Mouse (Mus musculus): ENCODE results near the gene Hist1h2br.
"Not testable (repeated sequence)": the region's sequence is repeated elsewhere in the genome, so short reads cannot be mapped to it uniquely, and the experiment has no call there.

Hist1h2br gene

GRCm38 (mm10) chr13:21847883-21848282, 14.3 kb downstream of the Hist1h2br start:
- no peak for DNase-seq

DNA sequence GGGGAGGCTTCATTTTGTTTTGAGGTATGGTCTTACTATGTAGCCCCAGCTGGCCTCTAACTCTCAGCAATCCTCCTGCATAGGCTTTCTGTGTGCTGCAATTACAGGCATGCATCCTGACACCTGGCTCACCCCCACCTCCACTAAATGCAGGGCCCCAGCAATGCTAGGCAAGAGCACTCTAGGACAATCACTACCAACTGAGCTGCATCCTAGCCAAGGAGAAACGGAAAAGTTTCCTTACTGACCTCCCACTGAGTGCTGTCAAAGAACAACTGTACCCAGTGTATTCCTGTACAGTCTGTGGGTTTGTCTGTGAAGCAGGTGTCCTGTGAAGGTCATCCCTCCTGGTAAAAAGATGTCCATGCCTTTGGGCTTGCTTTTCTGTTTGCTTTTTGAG, 17.2 kb downstream of the Hist1h2br start:
- DNase-seq: not testable (repeated sequence)

GRCm38 (mm10) chr13:21852215-21852945, 18.8 kb downstream of the Hist1h2br start:
- DNase-seq: no peak

DNA sequence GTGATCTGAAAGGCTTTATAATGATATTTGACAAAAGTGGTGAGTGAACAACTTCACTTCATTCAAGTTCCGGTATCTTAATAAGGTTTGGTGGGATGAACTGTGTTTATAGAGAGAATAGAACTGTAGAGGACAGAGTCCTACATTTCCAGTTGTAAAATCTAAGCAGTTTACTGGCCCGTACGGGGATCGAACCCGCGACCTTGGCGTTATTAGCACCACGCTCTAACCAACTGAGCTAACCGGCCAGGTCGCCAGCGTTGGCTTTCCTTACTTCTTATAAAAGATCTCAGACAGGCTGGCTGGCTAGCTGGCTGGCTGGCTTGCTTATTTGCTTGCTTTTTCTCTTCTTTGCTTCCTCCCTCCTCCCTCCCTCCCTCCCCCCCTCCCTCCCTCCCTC, 21.6 kb downstream of the Hist1h2br start:
- peak; percentile 58 for DNase-seq

GRCm38 (mm10) chr13:21855698-21856162, 22.2 kb downstream of the Hist1h2br start:
- DNase-seq: no peak

- DNase-seq: no peak
Observed at GRCm38 (mm10) chr13:21861608-21862007, 28.1 kb downstream of the Hist1h2br start.

DNA sequence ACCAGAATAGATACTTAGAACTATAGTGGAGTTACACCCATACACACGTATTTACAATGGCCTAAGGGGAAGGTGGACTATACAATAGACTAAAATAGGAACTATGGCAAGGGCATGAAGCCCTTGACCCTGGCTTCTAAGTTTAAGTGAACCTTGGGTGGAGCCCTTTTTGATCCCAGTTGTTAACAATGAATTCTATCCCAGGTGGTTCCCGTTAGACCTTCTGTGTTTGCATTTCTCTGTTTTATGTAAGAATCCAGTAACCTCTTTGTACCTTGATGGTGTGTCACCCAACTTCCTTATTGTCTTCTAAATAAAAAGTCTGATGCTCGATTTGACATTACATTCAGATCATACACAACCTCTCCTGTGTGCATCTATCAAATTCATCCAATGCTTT, 32.0 kb downstream of the Hist1h2br start:
- DNase-seq: not testable (repeated sequence)

DNA sequence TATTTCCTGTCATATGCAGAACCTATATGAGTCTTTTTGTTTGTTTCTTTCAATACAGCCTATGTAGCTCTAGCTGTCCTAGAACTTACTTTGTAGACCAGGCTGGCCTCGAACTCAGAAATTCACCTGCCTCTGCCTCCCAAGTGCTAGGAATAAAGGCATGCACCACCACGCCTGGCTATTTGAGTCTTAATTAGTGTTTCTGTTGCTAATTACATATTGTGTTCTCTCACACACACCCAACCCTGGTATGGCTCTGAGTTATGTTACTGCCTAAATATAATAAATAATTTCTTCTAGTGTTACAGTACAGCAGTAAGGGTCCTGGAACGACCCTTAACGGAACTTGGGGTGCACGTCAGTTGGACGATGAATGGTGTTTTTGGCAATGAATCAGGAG, 47.2 kb downstream of the Hist1h2br start:
- no peak for DNase-seq

DNA sequence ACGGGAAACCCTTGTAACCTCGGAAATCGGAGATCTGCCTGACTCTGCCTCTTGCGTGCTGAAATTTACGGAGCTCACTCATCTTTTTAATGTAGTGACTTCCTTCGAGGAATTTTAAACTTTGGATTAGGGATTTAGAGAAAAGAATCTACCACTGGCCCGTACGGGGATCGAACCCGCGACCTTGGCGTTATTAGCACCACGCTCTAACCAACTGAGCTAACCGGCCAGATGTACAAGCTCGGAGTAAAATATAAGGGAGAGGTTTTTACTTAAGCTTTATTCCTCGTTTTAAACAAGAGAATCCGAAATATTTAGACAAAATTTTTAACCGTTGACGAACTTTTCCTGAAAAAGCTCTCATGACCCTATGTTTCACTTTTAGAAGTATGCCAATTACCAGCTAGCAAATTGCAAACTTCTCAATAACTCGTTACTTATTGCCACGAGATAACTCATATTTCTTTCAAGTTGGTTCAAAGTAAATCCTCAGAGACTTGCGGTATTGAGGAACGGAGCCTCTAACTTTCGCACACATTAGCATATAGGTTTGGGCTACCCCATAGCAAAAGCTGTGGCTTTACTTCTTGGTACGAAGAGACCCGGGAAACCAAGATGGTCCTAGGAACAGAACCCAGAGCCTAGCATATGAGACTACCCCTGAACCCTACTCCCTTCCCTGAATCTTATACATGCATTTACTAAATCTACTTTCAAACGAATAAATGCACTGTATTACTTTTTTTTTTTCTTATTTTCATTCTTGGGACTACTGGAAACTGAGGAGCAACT, 48.5 kb downstream of the Hist1h2br start:
- no peak for DNase-seq

GRCm38 (mm10) chr13:21882760-21883405, 49.3 kb downstream of the Hist1h2br start:
- DNase-seq: no peak

GRCm38 (mm10) chr13:21883407-21883806, 49.9 kb downstream of the Hist1h2br start:
- DNase-seq: no peak

DNA sequence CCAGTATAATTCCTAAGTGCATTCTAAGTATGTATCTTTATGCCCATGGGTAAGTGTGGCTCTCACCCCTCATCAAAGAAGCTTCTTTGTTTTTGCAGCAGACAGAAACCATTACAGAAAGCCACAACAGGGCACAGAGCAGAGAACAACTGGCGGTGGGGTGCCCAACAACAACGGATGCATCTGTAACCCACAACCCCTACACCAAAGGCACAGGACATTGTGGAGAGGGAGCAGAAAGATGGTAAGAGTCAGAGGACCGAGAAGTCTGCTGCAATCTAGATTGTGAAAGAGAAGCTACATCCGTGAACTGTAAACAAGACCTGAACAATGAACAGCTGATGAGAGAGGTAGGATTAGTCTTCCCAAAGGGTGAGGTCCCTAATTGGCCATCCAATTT, 51.0 kb downstream of the Hist1h2br start:
- DNase-seq: no peak

Measured in kidney, adult 11 months (tissue).